Mouse (Mus musculus) thymus, postnatal 4 days (tissue): ENCODE measurements around the gene Pak1ip1.
A peak's percentile ranks its signal among the peaks of the same experiment; 100 is the strongest.

Source experiments
- DNase-seq: peaks from one replicate; pipeline ENCODE4 v3.0.0; 2021

The Pak1ip1 gene

DNA sequence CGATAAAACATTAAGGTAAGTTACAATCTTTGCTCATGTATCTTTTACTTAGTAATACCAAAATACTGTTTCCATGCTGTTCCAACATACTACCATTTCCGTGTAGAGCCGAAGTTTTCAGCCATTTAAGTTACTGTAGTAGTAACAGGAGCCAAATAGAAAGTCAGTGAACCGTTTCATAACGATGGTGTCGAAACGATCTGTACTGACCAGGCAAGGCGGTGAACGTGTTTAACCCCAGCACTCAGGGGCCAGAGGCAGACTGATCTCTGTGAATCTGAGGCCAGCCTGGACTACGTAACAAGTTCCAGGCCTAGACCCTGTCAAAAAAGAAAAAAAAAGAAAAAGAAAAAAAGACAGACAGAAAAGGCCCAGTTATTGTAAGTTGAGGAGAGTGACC lies 7.4 kb downstream of the Pak1ip1 start:
- DNase-seq: no peak

DNA sequence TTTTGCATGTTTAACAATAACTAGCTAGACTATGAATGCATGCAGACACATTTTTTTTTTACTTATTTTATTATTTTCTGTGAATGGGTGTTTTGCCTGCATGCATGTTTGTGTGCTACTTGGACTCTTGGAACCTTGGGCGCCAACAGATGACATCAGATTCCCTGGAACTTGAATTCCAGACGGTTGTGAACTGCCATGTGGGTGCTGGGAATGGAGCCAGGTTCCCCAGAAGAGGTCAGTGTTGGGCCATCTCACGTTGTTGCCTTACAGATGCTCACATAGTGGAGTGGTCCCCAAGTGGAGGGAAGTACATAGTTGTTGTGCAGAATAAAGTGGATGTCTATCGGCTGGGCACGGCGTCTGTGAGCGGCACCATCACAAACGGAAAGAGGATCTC lies 8.1 kb downstream of the Pak1ip1 start:
- DNase-seq: no peak

DNA sequence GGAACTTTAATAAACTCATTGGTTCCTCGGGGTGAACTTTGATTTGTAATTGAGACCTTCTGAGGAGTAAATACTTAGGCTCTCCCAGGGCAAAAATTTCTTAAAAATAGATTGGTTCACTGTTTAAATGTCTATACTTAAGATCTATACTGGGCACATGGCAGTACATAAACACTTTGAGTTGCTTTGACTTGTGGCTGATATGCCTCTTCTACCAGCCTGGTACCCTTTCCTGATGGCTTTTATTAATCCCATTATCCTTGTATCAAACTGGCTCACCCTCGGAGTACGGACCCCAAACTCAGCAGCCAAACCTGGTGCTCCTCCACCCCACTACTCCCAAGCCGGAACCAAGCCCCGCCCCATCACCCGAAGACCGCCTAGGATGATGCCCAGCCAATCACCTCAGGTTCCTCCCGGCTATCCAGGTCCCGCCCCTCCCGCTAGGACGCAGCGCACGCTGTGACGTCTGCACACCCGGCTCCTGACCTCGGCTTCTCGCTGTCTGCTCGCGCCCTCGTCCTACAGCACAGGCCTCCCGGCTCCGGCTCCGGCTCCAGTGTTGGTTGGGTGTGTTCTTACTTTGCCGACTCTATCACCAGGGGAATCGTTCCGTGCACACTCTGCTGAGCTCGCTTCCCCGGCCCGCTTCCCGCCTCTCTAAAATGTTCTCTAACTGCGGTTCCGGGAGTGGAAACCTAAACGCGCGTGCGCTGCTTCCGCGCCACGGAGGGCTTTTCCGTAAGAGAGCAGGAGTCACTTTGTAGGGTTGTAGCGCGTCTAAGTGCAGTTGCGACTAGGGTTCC lies 15.2 kb downstream of the Pak1ip1 start, which contains the start of gene Tmem14c:
TSS of gene Tmem14c (plus strand) at position 464 of the 806 bp plus-strand sequence.
- peak; percentile 98 for DNase-seq

DNA sequence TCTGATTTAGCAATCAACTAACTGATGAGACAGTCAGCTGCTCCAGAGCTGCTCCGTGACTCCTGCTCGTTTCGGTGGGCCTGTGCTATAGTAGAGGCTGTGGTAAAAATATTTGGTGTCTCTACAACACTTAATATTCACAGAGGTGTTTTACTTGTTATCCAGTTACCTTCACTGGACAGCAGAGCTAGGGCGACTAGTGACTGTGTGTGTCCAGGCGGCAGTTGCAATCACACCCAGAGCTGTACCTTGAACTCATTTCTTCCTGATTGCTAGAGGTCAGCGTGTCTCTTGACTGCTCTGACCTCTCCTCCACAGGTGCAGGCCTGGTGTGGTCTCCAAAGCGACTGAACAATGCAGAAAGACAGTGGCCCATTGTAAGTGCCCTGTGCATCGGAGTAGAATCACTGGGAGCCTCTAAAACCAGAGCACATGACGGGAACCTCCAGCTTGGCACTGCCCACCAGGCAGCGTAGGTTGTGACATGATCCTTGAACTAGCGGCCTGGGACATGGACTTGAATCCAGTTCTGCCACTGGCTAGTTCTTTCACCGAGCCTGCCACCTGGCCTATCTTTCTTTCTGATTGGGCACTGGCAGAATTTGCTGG lies 16.1 kb downstream of the Pak1ip1 start:
- DNase-seq: no peak

DNA sequence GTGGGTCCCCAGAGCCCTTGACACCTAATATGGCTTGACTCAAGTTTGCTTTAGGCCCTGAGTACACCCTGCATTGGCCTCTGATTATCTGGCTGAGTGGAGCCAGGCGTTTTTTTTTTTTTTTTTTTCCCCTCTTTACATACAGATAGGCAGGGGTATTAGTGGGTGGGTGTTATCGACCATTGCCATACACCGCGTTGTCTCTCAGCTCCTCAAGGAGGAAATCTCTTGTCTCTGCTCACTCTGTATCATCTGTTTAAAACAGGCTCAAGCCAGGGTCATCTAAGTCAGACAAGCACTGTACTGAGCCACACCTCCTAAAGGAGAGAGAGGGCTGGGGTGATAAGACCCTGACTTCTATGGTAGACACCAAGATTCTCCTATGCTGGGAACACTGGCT lies 17.0 kb downstream of the Pak1ip1 start:
- no peak for DNase-seq

DNA sequence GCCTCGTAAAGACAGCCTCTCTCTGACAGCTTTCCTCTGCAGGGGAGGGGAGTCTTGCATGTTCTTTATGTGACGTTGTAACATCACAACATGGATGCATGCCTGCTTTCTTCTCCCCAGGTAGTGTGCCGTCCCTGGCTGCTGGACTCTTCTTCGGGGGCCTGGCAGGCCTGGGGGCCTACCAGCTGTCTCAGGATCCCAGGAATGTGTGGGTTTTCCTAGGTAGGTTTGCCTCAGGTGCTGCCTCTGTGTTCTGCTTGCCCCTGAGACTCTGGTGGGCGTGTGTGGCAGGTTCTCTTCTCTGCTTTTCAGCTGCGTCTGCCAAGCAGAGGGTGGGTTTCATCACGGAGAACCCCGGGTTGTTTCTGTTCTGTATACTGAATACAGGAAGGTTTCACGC lies 17.4 kb downstream of the Pak1ip1 start:
- no peak for DNase-seq

DNA sequence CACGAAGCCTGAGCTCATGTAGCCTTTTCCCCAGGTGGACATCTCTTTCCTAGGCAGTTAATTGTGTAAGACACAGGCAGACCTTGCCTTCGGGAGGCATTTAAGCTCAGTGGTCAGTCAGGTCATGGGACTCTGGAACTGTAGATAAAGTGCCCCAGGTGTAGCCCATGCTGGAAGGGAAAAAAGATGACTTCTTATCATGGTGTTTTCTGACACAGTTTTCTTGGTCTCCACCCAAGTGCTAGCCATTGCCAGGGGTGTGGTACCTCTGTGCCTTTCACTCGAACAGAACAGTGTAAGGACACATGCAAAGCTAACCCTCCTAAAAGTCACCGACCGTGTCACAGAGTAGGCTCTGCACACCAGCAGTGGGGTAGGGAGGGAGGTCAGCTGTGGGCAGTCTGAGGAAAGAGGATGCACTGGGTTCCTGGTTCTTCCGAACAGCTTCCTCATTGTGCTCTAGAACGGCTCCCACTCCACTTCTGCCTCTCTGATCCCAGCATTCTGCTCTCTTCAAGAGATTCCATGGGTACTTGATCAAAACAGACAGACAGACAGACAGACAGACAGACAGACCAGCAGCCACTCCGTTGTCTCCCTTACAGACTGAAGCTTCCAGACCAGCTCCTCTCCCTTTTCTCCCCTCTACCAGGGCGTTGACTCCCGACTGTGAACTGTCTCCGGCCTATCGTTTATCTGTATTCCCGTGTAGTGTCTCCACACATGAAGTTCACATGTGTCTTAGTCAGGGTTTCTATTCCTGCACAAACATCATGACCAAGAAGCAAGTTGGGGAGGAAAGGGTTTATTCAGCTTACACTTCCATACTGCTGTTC lies 18.2 kb downstream of the Pak1ip1 start:
- no peak for DNase-seq

DNA sequence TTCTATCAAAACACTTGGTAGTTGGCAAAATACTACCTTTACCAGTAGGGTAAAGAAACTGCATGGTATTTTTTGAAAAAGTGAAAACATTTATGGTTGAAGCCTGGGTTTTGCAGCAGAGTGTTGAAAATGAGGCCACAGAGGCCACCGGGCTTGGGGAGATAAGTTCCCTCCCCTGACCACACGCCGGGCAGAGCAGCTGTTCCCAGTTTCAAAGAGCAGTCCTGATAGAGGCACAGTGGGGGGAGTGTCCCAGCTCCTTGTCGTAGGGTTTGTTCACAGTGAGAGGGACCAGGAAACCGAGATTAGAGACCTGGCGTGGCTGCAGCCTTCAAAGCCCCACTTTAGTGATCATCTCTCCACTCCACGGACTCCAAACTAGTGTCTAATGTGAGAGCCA lies 19.7 kb downstream of the Pak1ip1 start:
- DNase-seq: no peak

DNA sequence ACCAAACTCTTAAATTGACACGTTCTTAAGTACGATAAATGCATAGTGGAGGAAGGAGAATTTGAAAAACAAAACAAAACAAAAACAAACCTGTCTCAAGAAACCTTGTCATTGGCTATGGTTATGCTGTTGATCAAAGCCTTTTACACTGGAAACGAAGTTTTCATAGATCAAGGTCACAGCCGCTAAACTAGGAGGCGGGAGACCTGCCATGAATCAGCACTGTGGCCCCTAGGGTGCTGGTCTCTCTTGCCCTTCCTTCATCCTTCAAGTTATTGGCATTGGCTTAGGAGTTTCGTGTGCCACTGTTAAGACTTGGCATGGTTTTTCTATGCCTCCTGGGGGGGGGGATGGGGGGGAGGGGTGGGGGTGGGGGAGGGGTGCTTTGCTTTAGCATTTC lies 20.8 kb downstream of the Pak1ip1 start:
- no peak for DNase-seq

DNA sequence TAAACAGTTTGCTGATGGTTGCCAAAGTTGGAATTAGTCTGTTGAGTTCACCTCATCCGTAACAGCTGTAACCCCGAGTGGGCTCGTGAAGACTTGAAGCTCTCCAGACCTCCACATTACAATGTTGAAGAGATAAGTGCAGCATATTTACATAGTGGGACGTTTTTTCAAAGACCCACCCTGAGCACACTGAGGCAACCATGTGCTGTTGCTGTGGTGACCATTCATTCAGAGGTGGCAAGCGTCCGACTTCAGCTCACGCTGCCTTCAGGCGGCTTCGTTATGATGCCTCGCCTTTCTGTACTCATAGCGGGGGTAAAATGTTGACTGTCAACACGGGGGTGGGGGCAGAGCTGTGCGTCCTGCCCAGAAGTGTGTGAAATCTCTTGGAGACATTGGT lies 21.3 kb downstream of the Pak1ip1 start:
- DNase-seq: no peak

DNA sequence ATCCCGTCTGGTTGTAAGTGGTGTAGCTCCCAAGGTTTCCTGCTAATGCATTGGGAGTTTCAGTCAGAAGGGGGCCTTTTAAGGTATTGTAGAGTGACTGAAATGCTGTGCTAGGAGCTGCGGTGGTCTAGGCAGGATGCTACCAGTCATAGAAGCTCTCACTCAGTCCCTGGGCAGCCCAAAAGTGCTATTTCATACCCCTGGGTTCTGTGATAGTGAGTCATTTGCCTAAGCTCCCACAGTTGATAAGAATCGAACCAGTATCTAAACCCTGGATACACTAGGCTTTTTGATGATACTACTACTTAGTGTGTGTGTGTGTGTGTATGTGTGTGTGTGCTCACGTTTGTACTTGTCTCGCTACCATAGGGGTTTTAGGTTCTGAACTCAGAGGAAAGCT lies 29.3 kb downstream of the Pak1ip1 start:
- DNase-seq: no peak

DNA sequence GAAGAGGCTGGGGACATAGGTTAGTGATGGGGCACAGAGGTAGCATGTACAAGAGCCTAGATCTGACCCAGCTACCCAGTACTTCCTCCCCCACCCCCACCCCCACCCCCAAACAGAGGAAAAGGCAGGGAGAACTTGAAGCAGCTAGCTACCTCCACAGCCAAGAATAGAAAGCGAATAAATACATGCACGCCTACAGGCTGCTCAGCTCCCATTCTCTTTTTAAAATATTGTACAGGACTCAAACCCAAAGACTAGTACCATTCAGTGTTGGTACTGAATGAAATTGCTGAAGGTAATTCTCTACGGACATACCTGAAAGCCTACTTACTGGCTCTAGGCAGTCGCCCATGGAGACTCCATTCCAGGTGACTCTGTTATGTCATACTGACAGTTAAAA lies 41.7 kb downstream of the Pak1ip1 start:
- no peak for DNase-seq

DNA sequence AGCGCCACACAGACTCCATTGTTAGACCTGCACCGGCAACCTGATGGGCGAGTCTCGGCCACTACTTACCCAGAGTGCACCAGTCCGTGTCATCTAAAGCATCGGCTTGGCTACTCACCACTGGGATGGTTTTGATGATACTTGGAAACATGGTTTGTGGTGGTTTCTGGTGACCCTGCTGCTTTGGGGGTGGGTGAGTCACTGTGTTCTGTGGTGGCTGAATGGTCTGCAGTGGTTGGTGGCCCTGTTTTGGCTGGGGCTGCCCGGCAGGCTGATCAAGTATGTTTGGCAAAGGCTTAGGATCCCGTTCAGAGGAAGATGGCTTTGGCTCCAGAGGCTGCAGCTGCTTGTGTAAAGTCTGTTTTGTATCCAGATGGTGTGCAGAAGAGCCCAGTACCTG lies 45.1 kb downstream of the Pak1ip1 start:
- no peak for DNase-seq

DNA sequence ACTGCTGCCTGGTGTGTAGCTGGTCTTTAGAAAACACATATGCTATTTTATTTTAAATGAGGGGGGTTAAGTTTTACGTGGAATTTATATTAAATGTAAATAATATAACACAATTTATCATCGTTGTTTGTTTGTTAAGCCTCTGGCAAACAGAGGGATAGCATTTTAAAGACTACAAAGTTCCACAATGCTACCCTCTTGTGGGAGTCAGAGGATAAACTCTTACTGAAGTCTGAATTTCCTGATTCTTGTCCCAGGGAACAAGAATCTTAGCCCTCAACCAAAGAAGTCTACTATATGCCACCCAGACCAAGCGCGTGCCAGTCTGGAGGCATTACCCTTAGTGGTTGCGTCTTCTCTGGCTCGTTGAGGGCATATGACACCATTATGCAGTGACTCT lies 46.5 kb downstream of the Pak1ip1 start:
- DNase-seq: no peak

DNA sequence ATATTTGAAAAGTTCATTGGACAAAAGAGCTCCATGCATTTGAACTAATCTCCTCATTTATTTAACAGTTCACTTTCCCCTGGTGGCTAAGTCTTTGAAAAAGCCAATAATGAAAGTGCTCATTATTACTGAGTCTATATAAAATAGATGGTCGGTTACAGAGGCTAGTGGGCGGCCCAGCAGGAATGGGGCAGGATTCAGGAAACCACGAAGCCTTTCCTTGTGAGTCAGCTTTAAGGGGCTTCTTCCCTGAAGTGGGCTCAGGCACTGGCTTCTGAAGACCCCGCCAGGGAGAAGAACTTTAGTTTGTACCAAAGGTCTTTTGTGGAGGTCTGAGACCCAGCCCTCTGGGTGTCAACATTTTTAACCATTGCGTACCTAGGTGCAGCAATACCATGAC lies 51.1 kb downstream of the Pak1ip1 start:
- no peak for DNase-seq
